Mouse (Mus musculus): ENCODE results near the gene Mthfd1l. TPM values are rescaled to one million over a fixed set of nuclear protein-coding genes. Genes with fewer than 3 reads are reported as not detected.
A peak's percentile ranks its signal among the peaks of the same experiment; 100 is the strongest.

The Mthfd1l gene
- polyA plus RNA-seq, 1 experiment from 2014 or later: 19.1 TPM

DNA sequence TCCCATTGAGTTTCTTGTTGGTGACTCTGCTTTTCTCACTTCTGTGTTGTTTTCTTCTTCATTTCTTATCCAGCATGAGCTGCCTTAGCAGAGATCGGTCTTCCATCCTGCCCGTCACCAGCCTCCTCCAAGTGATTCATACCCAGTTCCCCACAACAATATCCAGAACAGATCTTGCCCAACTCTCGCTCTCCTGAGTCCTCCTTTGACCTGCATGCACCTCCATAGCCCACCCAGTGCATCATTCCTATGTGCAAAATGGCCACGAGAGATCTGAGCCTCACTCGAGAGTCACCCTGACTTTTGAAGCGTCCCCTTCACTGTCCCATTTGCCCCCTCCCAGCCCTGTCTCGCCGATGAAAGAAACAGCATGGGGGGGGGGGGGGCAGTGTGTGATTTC is 120.1 kb downstream of the Mthfd1l start:
- no peaks in the 10 kb centered on the region for H3K27me3 ChIP-seq
- no peak for TF ChIP-seq CTCF (IDR thresholded peaks at IDR 0.05)
- ChIA-PET POLR2A (no interaction called here), CTCF (no interaction called here)
- no peak for DNase-seq (ENCODE audit: low read depth, low spot score)
- no peak for ATAC-seq
- in situ Hi-C loops (cut with MboI; ENCODE audit: low pct_unique_long_range_greater_than_20kb): no loop called here

- ATAC-seq: no peak
- TF ChIP-seq CTCF (IDR thresholded peaks at IDR 0.05): no peak
- in situ Hi-C loops (cut with MboI; ENCODE audit: low pct_unique_long_range_greater_than_20kb): no loop called here
- DNase-seq (ENCODE audit: low read depth, low spot score): no peak
- ChIA-PET CTCF (no interaction called here), POLR2A (interaction anchor here (0.5 to 0.7 kb wide), 2 partner anchors 14 to 35 kb away, joined by 3 read pairs; no protein-coding TSS in a partner anchor)
- no peaks in the 10 kb centered on the region for H3K27me3 ChIP-seq
These were observed 121.3 kb downstream of the Mthfd1l start for GRCm38 (mm10) chr10:4094093-4094817.

- no peak for ATAC-seq
- in situ Hi-C loops (cut with MboI; ENCODE audit: low pct_unique_long_range_greater_than_20kb): no loop called here
- no peak for TF ChIP-seq CTCF (IDR thresholded peaks at IDR 0.05)
- CTCF ChIA-PET: interaction anchor here (1.0 to 2.6 kb wide), 2 partner anchors 11 to 55 kb away, joined by 3 to 6 read pairs; no protein-coding TSS in a partner anchor
- no peak for DNase-seq (ENCODE audit: low read depth, low spot score)
- H3K27me3 ChIP-seq: no peaks in the 10 kb centered on the region
- POLR2A ChIA-PET: no interaction called here
These were observed 123.2 kb downstream of the Mthfd1l start for GRCm38 (mm10) chr10:4096151-4096550.

DNA sequence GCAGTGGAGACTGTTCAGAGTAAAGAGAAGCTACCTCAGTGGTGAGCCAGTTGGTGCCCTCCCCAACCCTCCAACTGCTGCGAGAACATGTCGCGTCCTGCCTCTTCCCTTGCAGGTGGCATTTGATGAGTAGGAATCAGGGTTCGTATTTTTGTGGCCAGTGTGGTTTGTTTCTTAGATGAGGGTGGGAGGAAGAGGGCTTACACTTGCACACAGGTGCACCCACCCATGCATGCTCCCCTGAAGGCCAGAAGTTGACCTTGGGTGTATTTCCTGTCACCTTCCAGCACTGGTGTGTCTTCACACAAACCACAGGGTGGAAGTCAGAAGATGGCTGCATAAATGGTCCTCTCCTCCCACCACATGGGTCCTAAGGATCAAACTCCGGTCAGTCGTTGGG is 127.1 kb downstream of the Mthfd1l start:
- H3K27me3 ChIP-seq: no peaks in the 10 kb centered on the region
- ChIA-PET POLR2A (no interaction called here), CTCF (interaction anchor here (0.9 to 3.7 kb wide), 3 partner anchors 11 to 58 kb away, joined by 3 to 18 read pairs (median 3); no protein-coding TSS in a partner anchor)
- in situ Hi-C loops (cut with MboI; ENCODE audit: low pct_unique_long_range_greater_than_20kb): loop anchor here (10.0 to 25.0 kb wide), 2 partner anchors 235 to 1712 kb away; partner anchors contain the start of genes Fbxo5 and Mtrf1l
- no peak for DNase-seq (ENCODE audit: low read depth, low spot score)
- ATAC-seq: no peak
- TF ChIP-seq CTCF (IDR thresholded peaks at IDR 0.05): no peak

DNA sequence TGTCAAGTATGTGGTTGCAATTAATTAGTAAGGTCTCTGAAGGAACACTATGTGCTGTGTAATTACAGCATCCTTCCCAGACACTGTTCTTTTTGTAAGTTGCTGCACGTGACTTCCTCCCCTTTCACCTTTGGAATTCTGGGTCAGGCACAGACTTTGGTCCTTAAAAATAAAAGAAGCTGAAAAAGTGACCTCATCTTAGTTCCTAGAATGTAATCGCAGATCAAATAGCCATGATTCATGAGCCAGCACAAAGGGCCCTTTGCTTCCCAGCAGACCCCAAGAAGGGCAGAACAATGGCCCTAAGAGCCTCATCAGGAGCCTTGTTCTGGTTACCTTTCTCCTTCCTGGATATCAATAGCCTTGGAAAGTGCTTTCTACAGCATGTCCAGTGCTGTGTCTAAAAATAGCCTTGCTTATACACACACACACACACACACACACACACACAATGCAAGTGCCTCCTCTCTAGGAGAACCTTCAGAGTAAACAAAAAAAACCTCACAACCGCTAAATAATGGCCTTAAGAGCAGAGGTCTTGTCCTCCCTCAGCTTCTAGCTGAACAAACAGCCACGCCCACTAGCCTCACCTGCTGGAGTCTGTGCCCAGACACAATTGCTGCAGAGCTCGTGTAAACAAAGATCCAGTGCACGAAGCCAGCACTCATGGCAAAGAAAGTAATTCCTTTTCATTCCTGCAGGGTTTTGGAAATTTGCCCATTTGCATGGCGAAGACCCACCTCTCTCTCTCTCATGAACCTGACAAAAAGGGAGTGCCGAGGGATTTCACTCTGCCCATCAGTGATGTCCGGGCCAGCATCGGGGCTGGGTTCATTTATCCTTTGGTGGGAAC is 133.0 kb downstream of the Mthfd1l start:
- POLR2A ChIA-PET: no interaction called here
- DNase-seq (ENCODE audit: low read depth, low spot score): no peak
- no peak for ATAC-seq
- no peaks in the 10 kb centered on the region for H3K27me3 ChIP-seq
- in situ Hi-C loops (cut with MboI; ENCODE audit: low pct_unique_long_range_greater_than_20kb): loop anchor here (10.0 to 25.0 kb wide), 2 partner anchors 229 to 1706 kb away; partner anchors contain the start of genes Fbxo5 and Mtrf1l
- CTCF ChIA-PET: interaction anchor here (0.8 to 1.2 kb wide), 4 partner anchors 16 to 62 kb away, joined by 3 to 6 read pairs (median 4); no protein-coding TSS in a partner anchor
- peak; percentile 39 for TF ChIP-seq CTCF (IDR thresholded peaks at IDR 0.05)

GRCm38 (mm10) chr10:4107661-4108338 is 134.9 kb downstream of the Mthfd1l start:
- ChIA-PET POLR2A (interaction anchor here (0.8 to 1.7 kb wide), 2 partner anchors 37 to 227 kb away, joined by 3 to 6 read pairs; no protein-coding TSS in a partner anchor), CTCF (interaction anchor here (0.9 to 1.8 kb wide), 5 partner anchors 9 to 226 kb away, joined by 3 to 6 read pairs (median 6); no protein-coding TSS in a partner anchor)
- TF ChIP-seq CTCF (IDR thresholded peaks at IDR 0.05): peak; percentile 36
- H3K27me3 ChIP-seq: no peaks in the 10 kb centered on the region
- ATAC-seq: peak; percentile 75
- DNase-seq (ENCODE audit: low read depth, low spot score): peak; percentile 80
- in situ Hi-C loops (cut with MboI; ENCODE audit: low pct_unique_long_range_greater_than_20kb): loop anchor here (10.0 to 25.0 kb wide), 2 partner anchors 227 to 1705 kb away; partner anchors contain the start of genes Fbxo5 and Mtrf1l

- TF ChIP-seq CTCF (IDR thresholded peaks at IDR 0.05): no peak
- ChIA-PET POLR2A (interaction anchor here (0.8 to 1.7 kb wide), 2 partner anchors 37 to 226 kb away, joined by 3 to 6 read pairs; no protein-coding TSS in a partner anchor), CTCF (interaction anchor here (1.5 to 1.8 kb wide), 3 partner anchors 8 to 225 kb away, joined by 6 read pairs; no protein-coding TSS in a partner anchor)
- in situ Hi-C loops (cut with MboI; ENCODE audit: low pct_unique_long_range_greater_than_20kb): loop anchor here (10.0 to 25.0 kb wide), 2 partner anchors 226 to 1704 kb away; partner anchors contain the start of genes Fbxo5 and Mtrf1l
- DNase-seq (ENCODE audit: low read depth, low spot score) (no peak), ATAC-seq (no peak)
- no peaks in the 10 kb centered on the region for H3K27me3 ChIP-seq
These were observed 135.5 kb downstream of the Mthfd1l start for GRCm38 (mm10) chr10:4108462-4108861.

GRCm38 (mm10) chr10:4111095-4111794 is 138.3 kb downstream of the Mthfd1l start:
- ChIA-PET CTCF (interaction anchor here (1.1 to 2.0 kb wide), 6 partner anchors 16 to 167 kb away, joined by 3 to 6 read pairs (median 5); no protein-coding TSS in a partner anchor), POLR2A (interaction anchor here (1.3 to 1.6 kb wide), 3 partner anchors 17 to 224 kb away, joined by 3 to 9 read pairs (median 8); no protein-coding TSS in a partner anchor)
- ATAC-seq: peak; percentile 65
- peak; percentile 52 for TF ChIP-seq CTCF (IDR thresholded peaks at IDR 0.05)
- no peaks in the 10 kb centered on the region for H3K27me3 ChIP-seq
- peak; percentile 75 for DNase-seq (ENCODE audit: low read depth, low spot score)
- in situ Hi-C loops (cut with MboI; ENCODE audit: low pct_unique_long_range_greater_than_20kb): loop anchor here (25.0 kb wide), 1 partner anchor 1701 kb away; the partner anchor contains the start of genes Fbxo5 and Mtrf1l

- in situ Hi-C loops (cut with MboI; ENCODE audit: low pct_unique_long_range_greater_than_20kb): loop anchor here (25.0 kb wide), 1 partner anchor 1701 kb away; the partner anchor contains the start of genes Fbxo5 and Mtrf1l
- POLR2A ChIA-PET: interaction anchor here (1.6 kb wide), 1 partner anchor 47 kb away, joined by 9 read pairs; no protein-coding TSS in a partner anchor
- TF ChIP-seq CTCF (IDR thresholded peaks at IDR 0.05): no peak
- CTCF ChIA-PET: interaction anchor here (1.1 to 2.0 kb wide), 5 partner anchors 16 to 167 kb away, joined by 3 to 6 read pairs (median 5); no protein-coding TSS in a partner anchor
- H3K27me3 ChIP-seq: no peaks in the 10 kb centered on the region
- DNase-seq (ENCODE audit: low read depth, low spot score): no peak
- no peak for ATAC-seq
These were observed 138.8 kb downstream of the Mthfd1l start for GRCm38 (mm10) chr10:4111795-4112139.

All from Patski (cell line).